Mouse (Mus musculus) yolk sac, embryonic 10.5 days (tissue): ENCODE data around the gene Acap1.
"Not testable (repeated sequence)": the region's sequence is repeated elsewhere in the genome, so short reads cannot be mapped to it uniquely, and the experiment has no call there.

Experiments
- DNase-seq: peaks from one replicate; pipeline ENCODE4 v3.0.0-alpha.2; 2017; ENCODE audit warnings: low spot score

Acap1 gene

GRCm38 (mm10) chr11:69921114-69922011 is 26.0 kb upstream of the Acap1 start, which contains the start of gene Eif5a:
TSS of gene Eif5a (minus strand) at chr11:69921958.
- peak; percentile 100 for DNase-seq

GRCm38 (mm10) chr11:69920266-69921031 is 25.1 kb upstream of the Acap1 start:
- peak; percentile 79 for DNase-seq

GRCm38 (mm10) chr11:69919661-69920265 is 24.4 kb upstream of the Acap1 start:
- peak; percentile 84 for DNase-seq

- DNase-seq = no peak
These were observed 23.7 kb upstream of the Acap1 start for GRCm38 (mm10) chr11:69919053-69919452.

- no peak for DNase-seq
These were observed 22.8 kb upstream of the Acap1 start for GRCm38 (mm10) chr11:69918118-69918517.

GRCm38 (mm10) chr11:69917379-69917948 is 22.1 kb upstream of the Acap1 start:
- no peak for DNase-seq

GRCm38 (mm10) chr11:69916652-69917378 is 21.5 kb upstream of the Acap1 start:
- not testable (repeated sequence) for DNase-seq

- no peak for DNase-seq
These were observed 20.6 kb upstream of the Acap1 start for GRCm38 (mm10) chr11:69915667-69916627.

- DNase-seq = no peak
These were observed 19.6 kb upstream of the Acap1 start for GRCm38 (mm10) chr11:69914917-69915430.

- peak; percentile 53 for DNase-seq
These were observed 19.0 kb upstream of the Acap1 start for GRCm38 (mm10) chr11:69914372-69914764.

GRCm38 (mm10) chr11:69913554-69914371 is 18.4 kb upstream of the Acap1 start, which contains the start of gene Gps2:
TSS of gene Gps2 (plus strand) at chr11:69913888.
- peak; percentile 93 for DNase-seq

GRCm38 (mm10) chr11:69912716-69913530 is 17.6 kb upstream of the Acap1 start:
- DNase-seq = no peak

GRCm38 (mm10) chr11:69911701-69912100 is 16.4 kb upstream of the Acap1 start:
- DNase-seq = no peak

GRCm38 (mm10) chr11:69910781-69911560 is 15.6 kb upstream of the Acap1 start:
- DNase-seq = peak; percentile 88

- DNase-seq = no peak
These were observed 14.8 kb upstream of the Acap1 start for GRCm38 (mm10) chr11:69910177-69910576.

GRCm38 (mm10) chr11:69909174-69909573 is 13.8 kb upstream of the Acap1 start:
- no peak for DNase-seq

- no peak for DNase-seq
These were observed 13.3 kb upstream of the Acap1 start for GRCm38 (mm10) chr11:69908645-69909044.
